Mouse (Mus musculus) thymus, postnatal 10 days (tissue): ENCODE results near the gene Cops3.

ENCODE experiments used
- DNase-seq, 2 experiments: peaks; one replicate each; pipeline ENCODE4 v3.0.0; 2021; ENCODE audit warnings: low spot score in 2 of 2

Cops3 gene

GRCm38 (mm10) chr11:59778181-59778873, 61.3 kb downstream of the Cops3 start:
- peak; percentile 58 to 89 for DNase-seq

- DNase-seq: no peak
Measured at GRCm38 (mm10) chr11:59777259-59777658, 62.4 kb downstream of the Cops3 start.

GRCm38 (mm10) chr11:59775435-59776148, 64.0 kb downstream of the Cops3 start:
- DNase-seq: no peak

GRCm38 (mm10) chr11:59774522-59774921, 65.1 kb downstream of the Cops3 start:
- DNase-seq: no peak

GRCm38 (mm10) chr11:59772902-59773301, 66.7 kb downstream of the Cops3 start:
- DNase-seq: no peak

- no peak for DNase-seq
Measured at GRCm38 (mm10) chr11:59772291-59772690, 67.3 kb downstream of the Cops3 start.

GRCm38 (mm10) chr11:59770753-59771152, 68.9 kb downstream of the Cops3 start:
- DNase-seq: no peak

- no peak for DNase-seq
Measured at GRCm38 (mm10) chr11:59769738-59770137, 69.9 kb downstream of the Cops3 start.

- DNase-seq: no peak
Measured at GRCm38 (mm10) chr11:59769307-59769706, 70.3 kb downstream of the Cops3 start.
